Mouse (Mus musculus) MEL (cell line): ENCODE data around the gene Fbxl12. TPM values are rescaled to one million over a fixed set of nuclear protein-coding genes. Genes with fewer than 3 reads are reported as not detected.

Source experiments
- DNase-seq: peaks from one replicate; pipeline ENCODE4 v3.0.0; 2011; ENCODE audit warnings: low read depth, low spot score
- H3K27ac ChIP-seq: 2 replicates; pipeline ENCODE4 v1.5.1; 2012; ENCODE audit warnings: low read depth, mild to moderate bottlenecking, control low read depth, low read length, moderate library complexity; ENCODE audit not compliant: control insufficient read depth
- H3K27me3 ChIP-seq, 2 experiments: fragments of 150-350 bp in 1 of 2; sonication (generic) in 1 of 2; 2 replicates each; pipeline ENCODE4 v1.6.1; 2012; ENCODE audit warnings: low read length in 2 of 2, mild to moderate bottlenecking in 2 of 2, improper control_type of control experiment in 1 of 2, moderate library complexity in 1 of 2; ENCODE audit not compliant: insufficient read depth in 2 of 2, control insufficient read depth in 1 of 2
- H3K36me3 ChIP-seq, 2 experiments: 2 replicates each; pipeline ENCODE4 v1.6.1; 2012 to 2014; ENCODE audit warnings: low read length in 2 of 2, improper control_type of control experiment in 1 of 2, inconsistent platforms in 1 of 2, mild to moderate bottlenecking in 1 of 2; ENCODE audit not compliant: insufficient read depth in 2 of 2, control insufficient read depth in 1 of 2
- H3K4me1 ChIP-seq, 2 experiments: fragments of 150-350 bp in 1 of 2; sonication (generic) in 1 of 2; 2 replicates each; pipeline ENCODE4 v1.6.1; 2012; ENCODE audit warnings: low read length in 2 of 2, improper control_type of control experiment in 1 of 2, mild to moderate bottlenecking in 1 of 2; ENCODE audit not compliant: insufficient read depth in 2 of 2, control insufficient read depth in 1 of 2
- H3K4me3 ChIP-seq, 2 experiments: fragments of 150-350 bp in 1 of 2; sonication (generic) in 1 of 2; 2 replicates each; pipeline ENCODE4 v1.5.1; 2012; ENCODE audit warnings: low read depth in 2 of 2, low read length in 2 of 2, mild to moderate bottlenecking in 2 of 2, moderate library complexity in 2 of 2, control low read depth in 1 of 2, improper control_type of control experiment in 1 of 2; ENCODE audit not compliant: control insufficient read depth in 1 of 2, insufficient read depth in 1 of 2
- H3K79me2 ChIP-seq: 2 replicates; pipeline ENCODE4 v1.6.1; 2012; ENCODE audit warnings: mild to moderate bottlenecking, low read length, moderate library complexity; ENCODE audit not compliant: control insufficient read depth, poor library complexity, insufficient read depth
- H3K9ac ChIP-seq: 2 replicates; pipeline ENCODE4 v1.6.1; 2012; ENCODE audit warnings: low read depth, mild to moderate bottlenecking, control low read depth, low read length, moderate library complexity; ENCODE audit not compliant: control insufficient read depth, poor library complexity, severe bottlenecking
- H3K9me3 ChIP-seq: fragments of 150-350 bp; sonication (generic); replicated peaks from 2 replicates; pipeline ENCODE4 v1.6.1; 2012; ENCODE audit warnings: mild to moderate bottlenecking, low read length, improper control_type of control experiment, moderate library complexity; ENCODE audit not compliant: insufficient read depth
- CHD1 ChIP-seq: IDR thresholded peaks from 2 replicates; pipeline ENCODE4 v1.6.1; 2012; ENCODE audit warnings: low read depth, mild to moderate bottlenecking, inconsistent platforms, low read length, improper control_type of control experiment
- CTCF ChIP-seq, 3 experiments: IDR thresholded peaks in 2 of 3; conservative IDR thresholded peaks in 1 of 3; 2 replicates each; pipeline ENCODE4 v1.5.1; 2011 to 2012; ENCODE audit warnings: low read length in 3 of 3, low read depth in 2 of 3, mild to moderate bottlenecking in 2 of 3, improper control_type of control experiment in 1 of 3, inconsistent platforms in 1 of 3, mixed read lengths in 1 of 3, moderate library complexity in 1 of 3; ENCODE audit not compliant: control insufficient read depth in 1 of 3, insufficient read depth in 1 of 3, poor library complexity in 1 of 3, severe bottlenecking in 1 of 3
- EP300 ChIP-seq, 2 experiments: IDR thresholded peaks; 2 replicates each; pipeline ENCODE4 v1.6.1; 2011; ENCODE audit warnings: improper control_type of control experiment in 2 of 2, low read length in 2 of 2, low read depth in 1 of 2, mild to moderate bottlenecking in 1 of 2
- ETS1 ChIP-seq: IDR thresholded peaks from 2 replicates; pipeline ENCODE4 v1.6.1; 2012; ENCODE audit warnings: low read depth, mild to moderate bottlenecking, inconsistent platforms, low read length, improper control_type of control experiment, moderate library complexity
- GABPA ChIP-seq: IDR thresholded peaks from 2 replicates; pipeline ENCODE4 v1.6.1; 2012; ENCODE audit warnings: low read depth, mild to moderate bottlenecking, inconsistent platforms, low read length, improper control_type of control experiment, moderate library complexity
- JUND ChIP-seq: IDR thresholded peaks from 2 replicates; pipeline ENCODE4 v1.6.1; 2011; ENCODE audit warnings: low read depth, mild to moderate bottlenecking, improper control_type of control experiment, low read length
- KAT2A ChIP-seq: conservative IDR thresholded peaks from 2 replicates; pipeline ENCODE4 v1.6.1; 2012; ENCODE audit warnings: low read depth, low read length, improper control_type of control experiment, inconsistent platforms
- MAFK ChIP-seq: IDR thresholded peaks from 2 replicates; pipeline ENCODE4 v1.6.1; 2011; ENCODE audit warnings: low read depth, mild to moderate bottlenecking, low read length, improper control_type of control experiment, borderline replicate concordance
- MXI1 ChIP-seq: IDR thresholded peaks from 2 replicates; pipeline ENCODE4 v1.6.1; 2011; ENCODE audit warnings: mild to moderate bottlenecking, low read depth, low read length, improper control_type of control experiment
- MYB ChIP-seq: IDR thresholded peaks from 2 replicates; pipeline ENCODE4 v1.6.1; 2011; ENCODE audit warnings: mild to moderate bottlenecking, low read depth, low read length, improper control_type of control experiment
- MYC ChIP-seq: IDR thresholded peaks from 2 replicates; pipeline ENCODE4 v1.6.1; 2011; ENCODE audit warnings: low read depth, mild to moderate bottlenecking, low read length, improper control_type of control experiment, moderate library complexity
- NRF1 ChIP-seq: IDR thresholded peaks from 2 replicates; pipeline ENCODE4 v1.6.1; 2014; ENCODE audit warnings: low read depth, mild to moderate bottlenecking, inconsistent platforms, low read length, improper control_type of control experiment, moderate library complexity; ENCODE audit not compliant: poor library complexity, insufficient read depth, severe bottlenecking
- POLR2AphosphoS5 ChIP-seq: IDR thresholded peaks from 2 replicates; pipeline ENCODE4 v1.6.1; 2012; ENCODE audit warnings: low read depth, borderline replicate concordance, mild to moderate bottlenecking, inconsistent platforms, low read length, moderate library complexity, mixed read lengths
- RAD21 ChIP-seq: IDR thresholded peaks from 2 replicates; pipeline ENCODE4 v1.6.1; 2011; ENCODE audit warnings: mild to moderate bottlenecking, low read depth, low read length, improper control_type of control experiment
- RCOR1 ChIP-seq: IDR thresholded peaks from 2 replicates; pipeline ENCODE4 v1.6.1; 2012; ENCODE audit warnings: low read depth, mild to moderate bottlenecking, inconsistent platforms, low read length, improper control_type of control experiment
- SIN3A ChIP-seq: IDR thresholded peaks from 2 replicates; pipeline ENCODE4 v1.6.1; 2012; ENCODE audit warnings: low read length, improper control_type of control experiment, inconsistent platforms
- SMC3 ChIP-seq: IDR thresholded peaks from 2 replicates; pipeline ENCODE4 v1.6.1; 2011; ENCODE audit warnings: low read depth, low read length, improper control_type of control experiment
- UBTF ChIP-seq: IDR thresholded peaks from 2 replicates; pipeline ENCODE4 v1.6.1; 2012; ENCODE audit warnings: low read depth, mild to moderate bottlenecking, inconsistent platforms, low read length, improper control_type of control experiment, moderate library complexity, borderline replicate concordance; ENCODE audit not compliant: insufficient read depth
- ZC3H11A ChIP-seq: IDR thresholded peaks from 2 replicates; pipeline ENCODE4 v1.6.1; 2012; ENCODE audit warnings: low read depth, mild to moderate bottlenecking, inconsistent platforms, low read length, improper control_type of control experiment
- polyA plus RNA-seq, 2 experiments: library from polyadenylated mRNA; stranded (reverse) in 1 of 2; unstranded in 1 of 2; fragments of >175 nt in 1 of 2; fragments of >200 nt in 1 of 2; gene quantifications; 2 replicates each; pipeline versions ENCODE4 v1.2.1 to v1.2.4; 2012; ENCODE audit warnings: low replicate concordance in 2 of 2, low read depth in 1 of 2; ENCODE audit not compliant: insufficient read length in 2 of 2, insufficient read depth in 1 of 2, missing spikeins in 1 of 2
- total RNA-seq: library from RNA; depleted of rRNA; stranded (reverse); fragments of 300-350 nt; gene quantifications from 2 replicates; pipeline ENCODE4 v1.2.3, GENCODE M21; 2012

Gene Fbxl12
- total and polyA plus RNA-seq, 3 experiments, result 16.4 to 44.0 TPM; not detected in 1

DNA sequence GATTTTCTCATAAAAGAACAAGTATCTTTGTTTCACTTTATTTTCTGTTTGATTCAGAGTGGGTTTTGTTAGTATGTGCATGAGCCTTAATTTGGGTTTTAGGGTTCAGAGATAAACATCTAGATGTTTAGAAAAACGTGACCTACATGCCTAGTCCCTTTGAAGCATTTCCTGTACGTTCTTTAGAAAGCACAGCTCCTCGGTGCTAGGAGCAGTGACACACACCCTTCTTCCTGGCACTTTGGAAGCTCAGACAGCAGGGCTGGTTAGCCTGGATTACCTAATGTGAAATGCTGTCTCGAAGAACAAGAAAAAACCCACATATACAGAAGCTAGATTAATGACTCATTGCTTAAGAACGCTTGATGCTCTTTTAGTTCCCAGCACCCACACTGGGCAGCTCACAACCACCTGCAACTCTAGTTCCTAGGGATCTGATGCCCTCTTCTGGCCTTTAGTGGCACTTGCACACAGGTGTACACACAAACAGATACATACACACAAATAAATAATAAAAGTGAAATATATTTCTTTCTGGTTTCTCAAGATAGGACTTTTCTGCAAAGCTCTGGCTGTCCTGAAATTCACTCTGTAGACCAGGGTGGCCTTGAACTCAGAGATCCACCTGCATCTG, 34.6 kb downstream of the Fbxl12 start:
- H3K9ac ChIP-seq, result no peak overlapping the region
- no peaks in the 10 kb centered on the region for H3K27me3 ChIP-seq
- H3K27ac ChIP-seq, result no peak overlapping the region
- no peak overlapping the region for H3K4me3 ChIP-seq
- TF ChIP-seq MAFK (no peak), RAD21 (peak; percentile 46), POLR2AphosphoS5 (no peak), ETS1 (no peak), GABPA (no peak), MYC (no peak), UBTF (no peak), MXI1 (no peak), CTCF (IDR thresholded peaks at IDR 0.05 in 2 of 3, conservative IDR thresholded peaks at IDR 0.05 in 1 of 3; ENCODE audit: control insufficient read depth in 1 of 3, insufficient read depth in 1 of 3, low read depth in 2 of 3, low read length in 3 of 3, poor library complexity in 1 of 3, severe bottlenecking in 1 of 3) (peak; percentile 39 to 51 (median 44); a peak in 5 of 6 replicates), KAT2A (no peak), ZC3H11A (peak; percentile 18; the same call in 1 of the 2 replicates), CHD1 (no peak), MYB (no peak), NRF1 (no peak), RCOR1 (0 out of 2 replicates have a peak, but pooled peaks have one; percentile 14), EP300 (IDR thresholded peaks at IDR 0.05; ENCODE audit: low read depth in 1 of 2, low read length in 2 of 2) (no peak), SMC3 (peak; percentile 43), JUND (0 out of 2 replicates have a peak, but pooled peaks have one; percentile 41), SIN3A (0 out of 2 replicates have a peak, but pooled peaks have one; percentile 17)
- TF ChIP-seq, all 39 proteins: peak for 7
- Histone ChIP-seq H3K9me3 (no peaks in the 10 kb centered on the region), H3K36me3 (peaks cover 0 to 11% of the 10 kb centered on the region in 2 experiments; a peak in 2 of 4 replicates), H3K4me1 (peaks cover 0 to 3% of the 10 kb centered on the region in 2 experiments; a peak in 2 of 4 replicates), H3K79me2 (peaks cover 3% of the 10 kb centered on the region; the same call in 1 of the 2 replicates)
- DNase-seq, result peak; percentile 52
